Mouse (Mus musculus) central nervous system, embryonic 18 days (tissue): ENCODE results near the gene Reg2. TPM values are rescaled to one million over a fixed set of nuclear protein-coding genes. Genes with fewer than 3 reads are reported as not detected.

Experiments used
- polyA plus RNA-seq: library from polyadenylated mRNA; depleted of rRNA; stranded (reverse); fragments of >200 nt; gene quantifications from 2 replicates; pipeline ENCODE4 v1.2.3, GENCODE M21; 2012; rRNA removed

Reg2 gene
- polyA plus RNA-seq: not detected in 2 replicates

GRCm38 (mm10) chr6:78395323-78395722 lies at the start of gene Reg2:
Gene Reg2, plus strand, starts transcription at chr6:78395623.

GRCm38 (mm10) chr6:78370357-78370756 lies 25.1 kb upstream of the Reg2 start, which contains the start of gene Reg3b:
Gene Reg3b, plus strand, starts transcription at chr6:78370657.

GRCm38 (mm10) chr6:78378765-78379164 lies 16.7 kb upstream of the Reg2 start, which contains the start of gene Reg3d:
Gene Reg3d, minus strand, starts transcription at chr6:78378865.

GRCm38 (mm10) chr6:78380409-78380808 lies 15.0 kb upstream of the Reg2 start, which contains the start of gene Reg3a:
Gene Reg3a, plus strand, starts transcription at chr6:78380709.

GRCm38 (mm10) chr6:78422411-78422810 lies 27.0 kb downstream of the Reg2 start, which contains the start of gene Reg1:
Gene Reg1, plus strand, starts transcription at chr6:78422711.

Other genes starting within 250 kb of the Reg2 start
- 0.39 and 3.3 TPM in 2 replicates for gene Reg3b, start 25.0 kb upstream of the Reg2 start, polyA plus RNA-seq
- not detected in 2 replicates for gene Reg3d, start 16.8 kb upstream of the Reg2 start, polyA plus RNA-seq
- gene Reg3a, start 14.9 kb upstream of the Reg2 start, polyA plus RNA-seq: not detected in 2 replicates
- gene Reg1, start 27.1 kb downstream of the Reg2 start, polyA plus RNA-seq: not detected in 2 replicates
- gene Reg3g, start 73.2 kb downstream of the Reg2 start, polyA plus RNA-seq: 0.26 TPM in 1 of 2 replicates, not detected in the other